Mouse (Mus musculus) G1E (cell line): ENCODE data around the gene Ddx24. TPM values are rescaled to one million over a fixed set of nuclear protein-coding genes. Genes with fewer than 3 reads are reported as not detected.
A peak's percentile ranks its signal among the peaks of the same experiment; 100 is the strongest.

ENCODE experiments used
- ATAC-seq: 2 replicates; pipeline ENCODE4 v1.8.0; 2016; ENCODE audit warnings: mild to moderate bottlenecking; ENCODE audit not compliant: insufficient number of reproducible peaks, poor library complexity, low FRiP score, severe bottlenecking; ENCODE audit errors: extremely low read depth
- DNase-seq: peaks from one replicate; pipeline ENCODE4 v3.0.0; 2012; ENCODE audit warnings: low spot score
- H3K27me3 ChIP-seq: 2 replicates; pipeline ENCODE4 v1.6.1; 2012; ENCODE audit warnings: mild to moderate bottlenecking, low read length, inconsistent platforms; ENCODE audit not compliant: insufficient read depth
- H3K36me3 ChIP-seq: replicated peaks from 2 replicates; pipeline ENCODE3; 2012; ENCODE audit warnings: mild to moderate bottlenecking, inconsistent platforms
- H3K4me1 ChIP-seq: 2 replicates; pipeline ENCODE4 v1.6.1; 2012; ENCODE audit warnings: low read depth, low read length, inconsistent platforms, mixed read lengths; ENCODE audit not compliant: insufficient read depth
- H3K4me3 ChIP-seq: 2 replicates; pipeline ENCODE4 v1.5.1; 2012; ENCODE audit warnings: low read depth, mild to moderate bottlenecking, inconsistent platforms, low read length, moderate library complexity, mixed read lengths
- H3K9me3 ChIP-seq: replicated peaks from 2 replicates; pipeline ENCODE4 v1.6.1; 2012; ENCODE audit warnings: inconsistent platforms
- CTCF ChIP-seq: IDR thresholded peaks from 2 replicates; pipeline ENCODE4 v1.5.1; 2012; ENCODE audit warnings: low read depth, low read length, inconsistent platforms, mixed read lengths
- GATA1 ChIP-seq: IDR thresholded peaks from 2 replicates; pipeline ENCODE4 v1.6.1; 2012; ENCODE audit warnings: borderline replicate concordance, low read length, inconsistent platforms, mixed read lengths
- GATA2 ChIP-seq: IDR thresholded peaks from 2 replicates; pipeline ENCODE4 v1.6.1; 2012; ENCODE audit warnings: low read depth, low read length, inconsistent platforms, borderline replicate concordance
- POLR2AphosphoS5 ChIP-seq: IDR thresholded peaks from 2 replicates; pipeline ENCODE4 v1.6.1; 2012; ENCODE audit warnings: low read depth, low read length, inconsistent platforms; ENCODE audit not compliant: insufficient replicate concordance
- TAL1 ChIP-seq: conservative IDR thresholded peaks from 2 replicates; pipeline ENCODE4 v1.6.1; 2012; ENCODE audit warnings: low read depth, low read length, inconsistent platforms, mixed read lengths
- polyA plus RNA-seq: library from polyadenylated mRNA; stranded (reverse); fragments of >175 nt; gene quantifications from 2 replicates; pipeline ENCODE4 v1.2.3, GENCODE M21; 2012
- total RNA-seq, 2 experiments: library from RNA; stranded (forward) in 1 of 2; stranded (reverse) in 1 of 2; fragments of 200-1000 nt in 1 of 2; fragments of >200 nt in 1 of 2; fragmentation: Nextera tagmentation in 1 of 2; gene quantifications; 2 replicates each; pipeline ENCODE4 v1.2.3; 2014 to 2017

Gene Ddx24
- total and polyA plus RNA-seq, 3 experiments: 66.8 to 244 (median 243) TPM

DNA sequence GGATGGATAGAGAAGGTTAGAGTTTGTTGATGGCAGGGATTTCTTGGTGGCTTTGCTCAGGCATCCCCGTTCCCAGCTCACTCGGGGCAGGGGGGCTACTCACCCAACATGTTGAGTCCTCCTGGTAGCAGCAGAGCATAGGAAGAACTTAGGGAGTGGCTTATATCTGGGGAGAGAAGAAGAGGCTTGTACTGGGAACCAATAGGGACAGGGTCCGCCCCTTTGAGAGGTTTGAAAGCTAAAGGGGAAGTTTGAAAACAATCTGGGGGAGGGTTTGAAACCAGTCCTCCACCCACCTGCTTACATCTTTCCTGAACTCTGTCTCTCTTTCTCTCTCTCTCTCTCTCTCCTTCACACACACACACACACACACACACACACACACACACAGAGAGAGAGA lies 17.9 kb upstream of the Ddx24 start, which contains the start of gene Ifi27l2a:
Ifi27l2a (minus strand) TSS at position 157 of the 400 bp plus-strand sequence.
- peak; percentile 41; the same call in 1 of the 2 replicates for ATAC-seq
- Histone ChIP-seq H3K27me3 (peaks cover 2% of the 10 kb centered on the region; the same call in 1 of the 2 replicates), H3K4me3 (no peak within 1 kb of the TSS), H3K4me1 (peaks cover 18% of the 10 kb centered on the region), H3K9me3 (no peaks in the 10 kb centered on the region), H3K36me3 (peaks cover 38% of the 10 kb centered on the region)
- no peak for DNase-seq
- no peak for TF ChIP-seq CTCF
- no peak for TF ChIP-seq POLR2AphosphoS5
- no peak for TF ChIP-seq TAL1
- no peak for TF ChIP-seq GATA2
- no peak for TF ChIP-seq GATA1

GRCm38 (mm10) chr12:103437601-103438000 lies 12.0 kb upstream of the Ddx24 start:
- no peak for ATAC-seq
- Histone ChIP-seq H3K36me3 (peaks cover 70% of the 10 kb centered on the region), H3K4me3 (no peak overlapping the region), H3K27me3 (no peaks in the 10 kb centered on the region), H3K4me1 (peaks cover 44% of the 10 kb centered on the region), H3K9me3 (no peaks in the 10 kb centered on the region)
- DNase-seq: no peak
- no peak for TF ChIP-seq POLR2AphosphoS5
- TF ChIP-seq GATA2: no peak
- no peak for TF ChIP-seq CTCF
- no peak for TF ChIP-seq TAL1
- TF ChIP-seq GATA1: no peak

DNA sequence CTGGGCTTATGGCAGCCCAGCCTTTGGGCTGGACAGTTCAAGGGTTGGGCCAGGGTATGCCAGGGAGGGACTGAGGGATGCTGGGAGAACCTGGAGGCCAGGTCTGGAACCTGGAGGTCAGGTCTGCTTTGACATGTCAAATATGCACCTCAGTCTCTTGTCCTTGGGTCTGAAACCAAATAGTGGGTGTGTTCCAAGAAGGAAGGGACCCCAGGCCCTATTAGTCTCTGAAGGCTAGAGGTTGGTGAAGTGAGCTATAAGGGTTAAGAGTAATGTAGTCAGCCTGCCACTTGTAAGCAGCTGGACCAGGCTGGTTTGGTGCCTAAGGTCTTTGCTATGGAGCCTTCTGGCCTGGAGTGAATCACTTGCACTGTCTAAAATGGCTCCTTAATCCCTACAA lies 9.2 kb upstream of the Ddx24 start:
- H3K4me3 ChIP-seq: peak overlapping the region; percentile 69
- ATAC-seq: 0 out of 2 replicates have a peak, but pooled peaks have one; percentile 0

GRCm38 (mm10) chr12:103433986-103434731 lies 8.5 kb upstream of the Ddx24 start, which contains the start of gene Ifi27:
Gene Ifi27 (plus strand): TSS chr12:103434211.
- Histone ChIP-seq H3K4me1 (peaks cover 50% of the 10 kb centered on the region), H3K4me3 (peak within 1 kb of the TSS; percentile 69), H3K27me3 (no peaks in the 10 kb centered on the region), H3K36me3 (peaks cover 41% of the 10 kb centered on the region), H3K9me3 (no peaks in the 10 kb centered on the region)
- DNase-seq: peak; percentile 87
- TF ChIP-seq CTCF (no peak), GATA1 (no peak), POLR2AphosphoS5 (no peak), GATA2 (no peak), TAL1 (no peak)
- peak; percentile 96 for ATAC-seq

More for the DNA sequence above, 9.2 kb upstream of the Ddx24 start:
- Histone ChIP-seq H3K27me3 (no peaks in the 10 kb centered on the region), H3K36me3 (peaks cover 48% of the 10 kb centered on the region), H3K9me3 (no peaks in the 10 kb centered on the region), H3K4me1 (peaks cover 50% of the 10 kb centered on the region)
- DNase-seq: no peak
- TF ChIP-seq POLR2AphosphoS5 (no peak), TAL1 (no peak), GATA2 (no peak), GATA1 (no peak), CTCF (no peak)

DNA sequence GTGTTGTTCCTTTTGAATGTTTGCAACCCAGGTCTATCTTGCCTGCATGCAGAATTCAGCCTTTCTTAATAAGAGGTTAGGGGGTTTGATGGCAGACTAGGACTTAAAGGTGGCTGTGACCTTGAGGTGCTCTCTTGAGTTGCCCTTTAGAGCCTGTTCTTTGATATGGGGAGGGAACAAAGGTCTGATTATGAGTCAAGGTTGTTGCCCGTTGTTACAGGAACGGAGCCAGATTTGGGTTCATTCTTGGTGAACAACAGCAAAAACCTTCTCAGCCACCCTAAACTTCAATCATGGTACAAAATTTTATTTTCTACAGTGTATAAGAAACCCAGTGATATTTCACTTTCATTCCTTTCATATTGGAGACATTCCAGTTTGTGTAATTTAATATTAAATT lies 7.8 kb upstream of the Ddx24 start:
- TF ChIP-seq GATA1: no peak
- TF ChIP-seq CTCF: no peak
- no peak for TF ChIP-seq POLR2AphosphoS5
- no peak for TF ChIP-seq TAL1
- Histone ChIP-seq H3K36me3 (peaks cover 33% of the 10 kb centered on the region), H3K27me3 (no peaks in the 10 kb centered on the region), H3K4me1 (peaks cover 45% of the 10 kb centered on the region), H3K9me3 (no peaks in the 10 kb centered on the region), H3K4me3 (no peak overlapping the region)
- ATAC-seq (no peak), DNase-seq (no peak)

- Histone ChIP-seq H3K4me1 (peaks cover 36% of the 10 kb centered on the region), H3K27me3 (no peaks in the 10 kb centered on the region), H3K4me3 (no peak overlapping the region), H3K9me3 (peaks cover 2% of the 10 kb centered on the region), H3K36me3 (peaks cover 22% of the 10 kb centered on the region)
- ATAC-seq (no peak), DNase-seq (no peak)
- no peak for TF ChIP-seq POLR2AphosphoS5
- no peak for TF ChIP-seq GATA2
- no peak for TF ChIP-seq CTCF
- TF ChIP-seq GATA1: no peak
- no peak for TF ChIP-seq TAL1
Observed at GRCm38 (mm10) chr12:103426710-103427109, 1.1 kb upstream of the Ddx24 start.
